Mouse (Mus musculus) mature B cell (primary cell): ENCODE measurements around the gene Scd3.

ENCODE experiments used
- in situ Hi-C: fragments of 300-500 bp; cut with MboI; formaldehyde crosslinking; loops from 2 replicates; pipeline ENCODE4 v1.14.3; 2019

The Scd3 gene

GRCm38 (mm10) chr19:44203015-44203564 lies at the start of gene Scd3:
Gene Scd3, plus strand, starts transcription at chr19:44203269.
- in situ Hi-C loops, result no loop called here

GRCm38 (mm10) chr19:44153781-44154180 lies 49.3 kb upstream of the Scd3 start:
- in situ Hi-C loops, result no loop called here

GRCm38 (mm10) chr19:44157005-44157404 lies 46.1 kb upstream of the Scd3 start:
- in situ Hi-C loops, result no loop called here

- in situ Hi-C loops, result no loop called here
These were observed 43.7 kb upstream of the Scd3 start for GRCm38 (mm10) chr19:44159386-44159785.

GRCm38 (mm10) chr19:44161515-44161914 lies 41.6 kb upstream of the Scd3 start:
- in situ Hi-C loops, result no loop called here

GRCm38 (mm10) chr19:44174835-44175234 lies 28.2 kb upstream of the Scd3 start:
- in situ Hi-C loops, result no loop called here

GRCm38 (mm10) chr19:44176741-44177140 lies 26.3 kb upstream of the Scd3 start:
- in situ Hi-C loops, result no loop called here

- in situ Hi-C loops, result no loop called here
These were observed 22.6 kb upstream of the Scd3 start for GRCm38 (mm10) chr19:44180502-44180901.

GRCm38 (mm10) chr19:44183968-44184367 lies 19.1 kb upstream of the Scd3 start:
- in situ Hi-C loops, result no loop called here

- in situ Hi-C loops, result no loop called here
These were observed 14.0 kb upstream of the Scd3 start for GRCm38 (mm10) chr19:44189056-44189455.

GRCm38 (mm10) chr19:44192342-44192741 lies 10.7 kb upstream of the Scd3 start, which contains the start of gene Pkd2l1:
Gene Pkd2l1, minus strand, starts transcription at chr19:44192442.
- in situ Hi-C loops, result loop anchor here (10.0 kb wide), 1 partner anchor 102 kb away; the partner anchor contains the start of gene Scd2

GRCm38 (mm10) chr19:44193906-44194305 lies 9.2 kb upstream of the Scd3 start:
- in situ Hi-C loops, result loop anchor here (10.0 kb wide), 1 partner anchor 101 kb away; the partner anchor contains the start of gene Scd2

GRCm38 (mm10) chr19:44195138-44195537 lies 7.9 kb upstream of the Scd3 start:
- in situ Hi-C loops, result loop anchor here (10.0 kb wide), 1 partner anchor 100 kb away; the partner anchor contains the start of gene Scd2

- in situ Hi-C loops, result loop anchor here (10.0 kb wide), 1 partner anchor 98 kb away; the partner anchor contains the start of gene Scd2
These were observed 5.8 kb upstream of the Scd3 start for GRCm38 (mm10) chr19:44197053-44197852.

- in situ Hi-C loops, result loop anchor here (10.0 kb wide), 1 partner anchor 96 kb away; the partner anchor contains the start of gene Scd2
These were observed 4.6 kb upstream of the Scd3 start for GRCm38 (mm10) chr19:44198494-44198893.

- in situ Hi-C loops, result loop anchor here (10.0 kb wide), 1 partner anchor 96 kb away; the partner anchor contains the start of gene Scd2
These were observed 4.1 kb upstream of the Scd3 start for GRCm38 (mm10) chr19:44198964-44199363.

- in situ Hi-C loops, result no loop called here
These were observed 4.0 kb downstream of the Scd3 start for GRCm38 (mm10) chr19:44207079-44207478.

- in situ Hi-C loops, result no loop called here
These were observed 12.2 kb downstream of the Scd3 start for GRCm38 (mm10) chr19:44215255-44215654.

- in situ Hi-C loops, result no loop called here
These were observed 15.0 kb downstream of the Scd3 start for GRCm38 (mm10) chr19:44217958-44218525.

- in situ Hi-C loops, result no loop called here
These were observed 22.7 kb downstream of the Scd3 start for GRCm38 (mm10) chr19:44225728-44226127.

GRCm38 (mm10) chr19:44229776-44230175 lies 26.7 kb downstream of the Scd3 start:
- in situ Hi-C loops, result no loop called here

GRCm38 (mm10) chr19:44230212-44230611 lies 27.1 kb downstream of the Scd3 start:
- in situ Hi-C loops, result no loop called here
